Mouse (Mus musculus) heart, postnatal 0 days (tissue): ENCODE measurements around the gene Col25a1. TPM values are rescaled to one million over a fixed set of nuclear protein-coding genes. Genes with fewer than 3 reads are reported as not detected.
A peak's percentile ranks its signal among the peaks of the same experiment; 100 is the strongest.

Source experiments
- ATAC-seq: fragments of 200-750 bp; cut with Nextera tagmentation; 2 replicates; pipeline ENCODE4 v1.8.0; 2017; ENCODE audit warnings: low read depth, moderate number of reproducible peaks, moderate library complexity; ENCODE audit not compliant: insufficient read depth
- DNase-seq: peaks from one replicate; pipeline ENCODE4 v3.0.0-alpha.2; 2016; ENCODE audit warnings: low spot score
- H3K27ac ChIP-seq: fragments of 300-500 bp; sonication (generic); 2 replicates; pipeline ENCODE4 v1.5.1; 2014; ENCODE audit warnings: low read depth, mild to moderate bottlenecking
- H3K27me3 ChIP-seq: fragments of 300-500 bp; sonication (generic); 2 replicates; pipeline ENCODE4 v1.6.1; 2014; ENCODE audit warnings: low read length, mixed read lengths; ENCODE audit not compliant: control insufficient read depth, insufficient read depth
- H3K36me3 ChIP-seq: fragments of 300-500 bp; sonication (generic); replicated peaks from 2 replicates; pipeline ENCODE4 v1.6.1; 2014; ENCODE audit warnings: low read length, mixed read lengths; ENCODE audit not compliant: control insufficient read depth, insufficient read depth
- H3K4me1 ChIP-seq: fragments of 300-500 bp; sonication (generic); 2 replicates; pipeline ENCODE4 v1.6.1; 2014; ENCODE audit warnings: antibody characterized with exemption; ENCODE audit not compliant: control insufficient read depth, insufficient read depth
- H3K4me2 ChIP-seq: fragments of 300-500 bp; sonication (generic); 2 replicates; pipeline ENCODE4 v1.6.1; 2014; ENCODE audit warnings: low read depth, mild to moderate bottlenecking, low read length, moderate library complexity
- H3K4me3 ChIP-seq: fragments of 300-500 bp; sonication (generic); 2 replicates; pipeline ENCODE4 v1.5.1; 2014; ENCODE audit warnings: low read depth, low read length
- H3K9ac ChIP-seq: fragments of 300-500 bp; sonication (generic); replicated peaks from 2 replicates; pipeline ENCODE4 v1.6.1; 2014; ENCODE audit warnings: low read depth, low read length, mixed read lengths
- H3K9me3 ChIP-seq: fragments of 300-500 bp; sonication (generic); replicated peaks from 2 replicates; pipeline ENCODE4 v1.6.1; 2016; ENCODE audit warnings: low read length; ENCODE audit not compliant: control insufficient read depth
- CTCF ChIP-seq: IDR thresholded peaks from 2 replicates; pipeline ENCODE4 v1.5.1; 2016; ENCODE audit warnings: antibody characterized with exemption, control low read depth, low read depth
- EP300 ChIP-seq: IDR thresholded peaks from 2 replicates; pipeline ENCODE4 v1.6.1; 2016; ENCODE audit warnings: antibody characterized with exemption, low read depth
- WGBS: fragments of 180-500 bp; shearing (Covaris S2); extraction: QIAGEN DNeasy Blood & Tissue Kit; methylation state at CpG from one replicate; pipeline ENCODE4 v1.1.7; 2014; 5-methylcytosine and 5-hydroxymethylcytosine counted together
- polyA plus RNA-seq: library from polyadenylated mRNA; unstranded; fragments of >200 nt; fragmentation: Nextera tagmentation; extraction: Ambion mirVana; gene quantifications from 2 replicates; pipeline ENCODE4 v1.2.1, GENCODE M21; 2015
- total RNA-seq: library from RNA; depleted of rRNA; stranded (reverse); fragments of >200 nt; gene quantifications from 2 replicates; pipeline ENCODE4 v1.2.3, GENCODE M21; 2014; ENCODE audit warnings: low replicate concordance

Gene Col25a1
- total and polyA plus RNA-seq, 2 experiments from 2014 or later: 0.67 to 0.92 TPM

DNA sequence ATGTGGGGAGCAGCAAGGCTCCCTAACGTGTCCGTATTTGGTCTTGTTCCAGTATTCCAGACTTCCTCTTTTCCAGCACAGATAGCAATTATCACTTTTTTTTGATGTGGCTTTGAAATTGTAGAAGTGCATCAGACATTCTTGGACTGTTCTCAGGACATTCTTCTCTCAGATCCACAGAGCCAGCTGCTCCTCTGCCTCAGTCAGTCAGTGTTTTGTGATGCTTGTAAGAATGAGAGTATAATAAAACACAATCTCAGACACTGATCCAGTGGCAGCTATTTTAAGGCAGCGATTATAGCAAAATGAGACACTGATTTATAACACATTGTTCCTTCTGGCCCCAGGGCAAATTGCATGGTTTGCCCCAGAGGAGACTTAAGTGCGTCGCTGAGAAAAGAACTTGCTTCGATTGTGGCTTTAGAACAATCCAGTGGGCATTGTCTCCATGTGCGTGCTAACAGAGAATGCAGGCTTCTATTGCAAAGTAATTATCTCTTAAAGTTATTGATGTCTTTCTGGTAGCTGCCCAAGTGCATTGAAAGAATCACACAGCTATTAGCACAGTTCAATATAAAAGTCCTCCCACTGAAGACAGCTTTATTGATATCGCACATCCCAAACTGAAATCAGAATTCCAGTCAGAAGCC, 111.5 kb downstream of the Col25a1 start:
- no peaks in the 10 kb centered on the region for H3K36me3 ChIP-seq
- no peak overlapping the region for H3K27ac ChIP-seq
- 71% methylated on average over 8 of the region's 8 CpGs for WGBS
- TF ChIP-seq CTCF (no peak), EP300 (no peak)
- ATAC-seq (no peak), DNase-seq (no peak)
- no peaks in the 10 kb centered on the region for H3K27me3 ChIP-seq
- H3K4me2 ChIP-seq: no peak overlapping the region
- H3K4me1 ChIP-seq: no peaks in the 10 kb centered on the region
- no peak overlapping the region for H3K4me3 ChIP-seq
- H3K9ac ChIP-seq: no peak overlapping the region
- no peaks in the 10 kb centered on the region for H3K9me3 ChIP-seq

DNA sequence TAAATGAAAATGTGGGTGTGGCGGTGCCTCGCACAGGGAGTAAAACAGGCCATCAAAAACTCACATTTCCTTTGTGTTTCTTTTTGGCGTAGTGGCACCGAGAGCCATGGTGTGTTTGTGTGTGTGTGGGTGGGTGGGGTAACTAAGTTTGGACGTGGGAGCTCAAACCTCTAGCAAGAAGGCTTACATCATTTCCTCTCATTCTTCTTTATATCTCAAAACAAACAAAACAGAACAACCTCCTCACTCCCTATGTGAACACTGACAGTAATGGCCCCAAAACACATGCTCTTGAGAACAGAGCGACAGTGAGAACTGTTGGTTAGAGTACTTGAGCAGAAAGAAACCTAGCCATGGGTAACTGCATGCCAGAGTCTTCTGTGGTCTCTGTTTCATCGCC, 121.1 kb downstream of the Col25a1 start:
- TF ChIP-seq EP300: no peak
- 60% methylated on average over 7 of the region's 7 CpGs for WGBS
- no peak overlapping the region for H3K4me3 ChIP-seq
- peak overlapping the region; percentile 64 for H3K27ac ChIP-seq
- DNase-seq (peak; percentile 70), ATAC-seq (peak; percentile 66)
- H3K4me1 ChIP-seq: 0 out of 2 replicates have a peak, but pooled peaks cover 5% of the 10 kb centered on the region
- H3K36me3 ChIP-seq: no peaks in the 10 kb centered on the region
- H3K9me3 ChIP-seq: no peaks in the 10 kb centered on the region
- no peak overlapping the region for H3K9ac ChIP-seq
- no peaks in the 10 kb centered on the region for H3K27me3 ChIP-seq
- no peak overlapping the region for H3K4me2 ChIP-seq

DNA sequence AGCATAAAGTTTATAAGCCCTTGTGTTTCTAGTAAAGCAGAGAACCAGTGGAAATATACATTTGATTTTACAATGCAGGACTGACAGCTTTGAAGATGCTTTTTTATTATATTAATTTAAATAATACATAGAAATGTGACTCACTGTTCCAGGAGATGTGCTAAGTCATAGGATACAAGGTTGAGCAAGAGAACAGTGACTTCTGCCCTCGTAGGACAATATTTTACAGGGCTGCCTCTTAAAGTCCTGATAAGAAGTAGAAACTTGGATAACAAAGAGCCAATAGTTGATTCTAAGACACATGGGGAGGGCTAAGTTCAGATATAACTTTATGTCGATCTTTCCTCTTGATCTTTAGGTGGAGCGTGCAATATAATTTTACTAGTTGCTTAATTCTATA, 124.8 kb downstream of the Col25a1 start:
- DNase-seq (no peak), ATAC-seq (no peak)
- Histone ChIP-seq H3K4me1 (0 out of 2 replicates have a peak, but pooled peaks cover 5% of the 10 kb centered on the region), H3K4me3 (no peak overlapping the region), H3K27ac (no peak overlapping the region), H3K9ac (no peak overlapping the region), H3K27me3 (no peaks in the 10 kb centered on the region), H3K36me3 (no peaks in the 10 kb centered on the region), H3K4me2 (no peak overlapping the region), H3K9me3 (0 out of 2 replicates have a peak, but pooled peaks cover 3% of the 10 kb centered on the region)
- TF ChIP-seq EP300 (no peak), CTCF (no peak)
- 72% methylated on average over 3 of the region's 3 CpGs for WGBS

DNA sequence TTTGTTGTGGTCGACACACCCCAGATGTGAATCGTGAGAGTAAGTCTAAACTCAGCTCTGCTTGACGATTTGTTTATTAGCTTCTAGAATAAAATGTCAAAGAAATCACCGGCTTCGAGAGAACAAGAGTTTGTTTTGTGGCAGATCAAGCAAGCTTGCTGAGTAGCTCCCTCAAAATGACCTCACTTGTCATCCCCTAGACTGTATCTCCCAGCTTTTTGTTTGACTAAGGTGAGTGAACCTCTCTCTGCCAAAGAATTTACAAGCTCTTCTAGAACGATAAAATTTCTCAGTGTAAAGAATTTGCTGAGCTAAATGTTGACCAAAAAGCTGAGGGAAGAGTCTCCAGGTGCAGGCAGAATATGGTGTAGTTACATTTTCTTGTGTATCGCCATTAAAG, 125.3 kb downstream of the Col25a1 start:
- Histone ChIP-seq H3K27me3 (no peaks in the 10 kb centered on the region), H3K4me1 (0 out of 2 replicates have a peak, but pooled peaks cover under 1% of the 10 kb centered on the region), H3K9me3 (0 out of 2 replicates have a peak, but pooled peaks cover 3% of the 10 kb centered on the region), H3K9ac (no peak overlapping the region), H3K4me2 (no peak overlapping the region), H3K27ac (no peak overlapping the region), H3K36me3 (no peaks in the 10 kb centered on the region), H3K4me3 (no peak overlapping the region)
- no peak for ATAC-seq
- WGBS: 75% methylated on average over 7 of the region's 7 CpGs
- TF ChIP-seq EP300 (no peak), CTCF (no peak)
- DNase-seq: no peak

DNA sequence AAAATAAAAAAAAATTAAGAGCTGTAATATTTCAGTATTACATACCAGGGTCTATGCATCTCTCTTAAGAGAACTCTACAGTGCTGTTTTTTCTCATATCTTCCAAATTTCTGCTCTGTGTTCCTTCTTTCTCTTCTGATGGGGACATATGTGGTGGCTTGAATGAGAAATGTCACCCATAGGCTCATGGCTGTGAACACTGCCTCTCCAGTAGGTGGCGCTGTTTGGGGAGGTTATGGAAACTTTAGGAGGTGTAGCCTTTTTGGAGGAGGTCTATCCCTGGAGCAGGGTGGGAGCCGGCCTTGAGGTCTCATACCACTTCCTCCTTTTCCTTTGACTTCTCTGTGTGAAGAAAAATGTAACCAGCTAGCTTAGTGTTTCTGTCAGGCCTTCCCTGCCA, 128.4 kb downstream of the Col25a1 start:
- Histone ChIP-seq H3K4me1 (no peaks in the 10 kb centered on the region), H3K4me3 (no peak overlapping the region), H3K27ac (no peak overlapping the region), H3K9ac (no peak overlapping the region), H3K4me2 (no peak overlapping the region), H3K9me3 (0 out of 2 replicates have a peak, but pooled peaks cover 3% of the 10 kb centered on the region), H3K27me3 (no peaks in the 10 kb centered on the region), H3K36me3 (no peaks in the 10 kb centered on the region)
- no peak for TF ChIP-seq CTCF
- no peak for TF ChIP-seq EP300
- ATAC-seq (no peak), DNase-seq (no peak)
- 88% methylated on average over 2 of the region's 2 CpGs for WGBS

DNA sequence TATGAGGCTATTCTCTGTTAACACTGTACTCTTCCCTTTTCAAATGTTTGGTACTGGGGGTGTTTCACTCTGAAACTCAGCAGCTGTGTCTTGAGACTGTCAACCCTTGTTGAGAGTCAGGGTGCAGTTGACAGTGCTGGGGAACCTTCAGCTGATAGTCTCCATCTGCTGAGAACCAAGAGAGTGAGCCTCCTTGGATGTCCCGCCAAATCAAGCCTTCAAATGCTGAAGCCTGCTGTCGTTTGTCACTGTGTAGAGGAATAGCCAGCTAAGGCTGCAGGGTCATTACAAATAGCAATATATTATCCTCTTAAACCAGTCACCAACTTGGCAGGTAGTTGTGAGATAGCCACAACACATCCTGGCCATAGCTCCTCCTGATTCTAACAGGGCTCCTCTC, 129.0 kb downstream of the Col25a1 start:
- Histone ChIP-seq H3K9me3 (0 out of 2 replicates have a peak, but pooled peaks cover 3% of the 10 kb centered on the region), H3K4me3 (no peak overlapping the region), H3K4me2 (no peak overlapping the region), H3K36me3 (no peaks in the 10 kb centered on the region), H3K9ac (no peak overlapping the region), H3K27ac (no peak overlapping the region), H3K27me3 (no peaks in the 10 kb centered on the region), H3K4me1 (no peaks in the 10 kb centered on the region)
- ATAC-seq (no peak), DNase-seq (no peak)
- 75% methylated on average over 2 of the region's 2 CpGs for WGBS
- no peak for TF ChIP-seq CTCF
- no peak for TF ChIP-seq EP300
